ENCODE assay signal across 23 mouse cellular contexts in genomic region chr8:11821451-11822206, GRCm38 (mm10). TPM values are rescaled to one million over a fixed set of nuclear protein-coding genes. Genes with fewer than 3 reads are reported as not detected.
DNase-seq lines count a peak whose midpoint lies in the region; ATAC-seq and TF ChIP-seq lines count a peak whose summit lies in the region.
"Had no signal": no experiment of that assay in that cellular context is flagged by ENCODE, and none has a peak within 500 bp of the region (broad histone marks: within the 10 kb centered on the region; RNA-seq: fewer than 3 reads in every experiment).

No protein-coding gene starts in this region.

- ATAC-seq in heart, embryonic 15.5 days (replicated peaks; ENCODE audit: insufficient number of reproducible peaks, insufficient read depth, low FRiP score, low read depth): peak; percentile 71
- ATAC-seq in neural tube, embryonic 15.5 days (ENCODE audit: low FRiP score): no peak
- ATAC-seq in erythroblast, adult 5-6 weeks (replicated peaks; ENCODE audit: low FRiP score, poor library complexity, severe bottlenecking): no peak
- ATAC-seq: forebrain, postnatal 0 days; midbrain, embryonic 13.5 days had no signal

- H3K4me2 ChIP-seq in heart, embryonic 15.5 days: no peak overlapping the region
- H3K4me2 ChIP-seq in neural tube, embryonic 15.5 days: no peak overlapping the region
- H3K4me2 ChIP-seq: lung, embryonic 14.5 days; midbrain, embryonic 13.5 days had no signal

- TF ChIP-seq CTCF in heart, adult 2 months (IDR thresholded peaks at IDR 0.05): no peak

- TF ChIP-seq EP300 in heart, adult 2 months (IDR thresholded peaks at IDR 0.05; ENCODE audit: insufficient read depth, low read depth, low read length): peak; percentile 75

- peak; percentile 60 for DNase-seq in ovary, adult 18-20 months (ENCODE audit: low spot score)
- DNase-seq in ovary, postnatal 14 days (ENCODE audit: low spot score): no peak
- peak in 1 of 2 experiments; percentile 70 for DNase-seq in heart, adult 2 months
- no peak for DNase-seq in layer of hippocampus, postnatal 10 days (ENCODE audit: low spot score in 2 of 2)
- DNase-seq: cerebellum, adult 11-12 months; forebrain, postnatal 0 days; gastrocnemius, postnatal 25 days; kidney, adult 8-10 months; kidney, postnatal 4 days; liver; lung, embryonic 14.5 days; right cerebral cortex, adult 18-20 months had no signal

- no peak; the same call in 1 of the 2 replicates for TF ChIP-seq POLR2A in heart, adult 2 months (IDR thresholded peaks at IDR 0.05; ENCODE audit: insufficient read depth, low read depth, low read length)

- no peaks in the 10 kb centered on the region for H3K27me3 ChIP-seq in heart, adult 2 months (ENCODE audit: control insufficient read depth, insufficient read depth, low read length)
- H3K27me3 ChIP-seq in heart, embryonic 15.5 days: no peaks in the 10 kb centered on the region
- H3K27me3 ChIP-seq in neural tube, embryonic 15.5 days (replicated peaks): no peaks in the 10 kb centered on the region
- H3K27me3 ChIP-seq: midbrain, embryonic 13.5 days had no signal

- peaks cover 4% of the 10 kb centered on the region; the same call in 1 of the 2 replicates for H3K4me1 ChIP-seq in heart, adult 2 months (ENCODE audit: control insufficient read depth, insufficient read depth, low read length)
- peaks cover 49% of the 10 kb centered on the region for H3K4me1 ChIP-seq in heart, embryonic 15.5 days (replicated peaks)
- H3K4me1 ChIP-seq in neural tube, embryonic 15.5 days: no peaks in the 10 kb centered on the region
- H3K4me1 ChIP-seq: midbrain, embryonic 13.5 days had no signal

- 0 out of 2 replicates have a peak, but pooled peaks cover 3% of the 10 kb centered on the region for H3K36me3 ChIP-seq in heart, adult 2 months (ENCODE audit: control insufficient read depth, insufficient read depth, low read length)
- H3K36me3 ChIP-seq in heart, embryonic 15.5 days: peaks cover 75% of the 10 kb centered on the region
- peaks cover 89% of the 10 kb centered on the region for H3K36me3 ChIP-seq in neural tube, embryonic 15.5 days

- no peak overlapping the region for H3K9ac ChIP-seq in heart, adult 2 months (ENCODE audit: low read depth, low read length)
- no peak overlapping the region for H3K9ac ChIP-seq in heart, embryonic 15.5 days
- no peak overlapping the region for H3K9ac ChIP-seq in neural tube, embryonic 15.5 days (replicated peaks)
- H3K9ac ChIP-seq: forebrain, postnatal 0 days; lung, embryonic 14.5 days; midbrain, embryonic 13.5 days had no signal

- no peak overlapping the region for H3K4me3 ChIP-seq in heart, adult 2 months
- no peak overlapping the region for H3K4me3 ChIP-seq in heart, embryonic 15.5 days
- no peak overlapping the region for H3K4me3 ChIP-seq in neural tube, embryonic 15.5 days (replicated peaks)
- H3K4me3 ChIP-seq: midbrain, embryonic 13.5 days; myocyte had no signal

- 57% methylated on average over 14 of the region's 14 CpGs for WGBS in heart, adult 2 months
- WGBS in heart, embryonic 15.5 days: 48% methylated on average over 14 of the region's 14 CpGs
- WGBS in neural tube, embryonic 15.5 days: 95% methylated on average over 14 of the region's 14 CpGs

- H3K9me3 ChIP-seq in heart, embryonic 15.5 days (replicated peaks): no peaks in the 10 kb centered on the region
- H3K9me3 ChIP-seq in neural tube, embryonic 15.5 days (replicated peaks): no peaks in the 10 kb centered on the region
- H3K9me3 ChIP-seq: midbrain, embryonic 13.5 days had no signal

- no peaks in the 10 kb centered on the region for H3K79me2 ChIP-seq in heart, adult 2 months (replicated peaks; ENCODE audit: control insufficient read depth, insufficient read depth, low read length)

- intact Hi-C loops in heart, adult 2 months (cut with DNase I): loop anchor here (5.0 kb wide), 3 partner anchors 71 to 121 kb away; no protein-coding TSS in a partner anchor

- H3K27ac ChIP-seq in heart, adult 2 months: peak overlapping the region; percentile 62
- peak overlapping the region; percentile 89 for H3K27ac ChIP-seq in heart, embryonic 15.5 days
- H3K27ac ChIP-seq in neural tube, embryonic 15.5 days (replicated peaks): no peak overlapping the region
- H3K27ac ChIP-seq: macrophage; midbrain, embryonic 13.5 days had no signal

RNA-seq across cellular contexts. Expression of gene Tex29, which starts 18.6 kb away (rescaled TPM):
- not detected for total RNA-seq in heart, adult 2 months (2021)
- 0.38 TPM in 1 of 2 replicates, not detected in the other for polyA plus RNA-seq in heart, adult 2 months (2012; rRNA removed)
- 0.36 and 0.55 TPM in 2 replicates for polyA plus RNA-seq in heart, embryonic 15.5 days (2015; fragmentation: Nextera tagmentation; extraction: Ambion mirVana)
- 1 to 10 TPM in 1 of 2 experiments, not detected in 1; 1.3 TPM for total RNA-seq in layer of hippocampus, postnatal 10 days (2021)
- 0.61 and 0.67 TPM in 2 replicates for polyA plus RNA-seq in neural tube, embryonic 15.5 days (2015; fragmentation: Nextera tagmentation; extraction: Ambion mirVana)
- not detected in 2 replicates for total RNA-seq in erythroblast, adult 5-6 weeks (2015; ENCODE audit: low replicate concordance)
- not detected in 2 replicates for total RNA-seq in erythroblast, adult 5-6 weeks (2017; ENCODE audit: low replicate concordance)
- total RNA-seq: forebrain, postnatal 0 days; gastrocnemius, postnatal 25 days; left cerebral cortex, postnatal 36 days had no signal
- polyA plus RNA-seq: C2C12; embryonic facial prominence, embryonic 11.5 days; lung, embryonic 14.5 days; macrophage; myocyte; small intestine, adult 2 months; urinary bladder, adult 2 months had no signal
